Mouse (Mus musculus) intestine, embryonic 16.5 days (tissue): Measurements from ENCODE around the gene Kera. TPM values are rescaled to one million over a fixed set of nuclear protein-coding genes. Genes with fewer than 3 reads are reported as not detected.

Experiments
- ATAC-seq: fragments of 200-750 bp; cut with Nextera tagmentation; 2 replicates; pipeline ENCODE4 v1.8.0; 2017; ENCODE audit warnings: moderate TSS enrichment, moderate library complexity
- H3K27ac ChIP-seq: fragments of 300-500 bp; sonication (generic); 2 replicates; pipeline ENCODE4 v1.5.1; 2014; ENCODE audit warnings: mild to moderate bottlenecking, low read length
- H3K27me3 ChIP-seq: fragments of 300-500 bp; sonication (generic); replicated peaks from 2 replicates; pipeline ENCODE4 v1.6.1; 2014; ENCODE audit warnings: low read length, control low read depth, mixed read lengths; ENCODE audit not compliant: control insufficient read depth, insufficient read depth
- H3K36me3 ChIP-seq: fragments of 300-500 bp; sonication (generic); 2 replicates; pipeline ENCODE4 v1.6.1; 2014; ENCODE audit warnings: low read length, control low read depth; ENCODE audit not compliant: control insufficient read depth, insufficient read depth
- H3K4me1 ChIP-seq: fragments of 300-500 bp; sonication (generic); 2 replicates; pipeline ENCODE4 v1.6.1; 2014; ENCODE audit warnings: low read length, control low read depth, mixed read lengths; ENCODE audit not compliant: control insufficient read depth, insufficient read depth
- H3K4me2 ChIP-seq: fragments of 300-500 bp; sonication (generic); 2 replicates; pipeline ENCODE4 v1.6.1; 2014; ENCODE audit warnings: low read depth, low read length, control low read depth
- H3K4me3 ChIP-seq: fragments of 300-500 bp; sonication (generic); 2 replicates; pipeline ENCODE4 v1.5.1; 2014; ENCODE audit warnings: mild to moderate bottlenecking, low read length
- H3K9ac ChIP-seq: fragments of 300-500 bp; sonication (generic); 2 replicates; pipeline ENCODE4 v1.6.1; 2014; ENCODE audit warnings: low read depth, low read length
- H3K9me3 ChIP-seq: fragments of 300-500 bp; sonication (generic); 2 replicates; pipeline ENCODE4 v1.6.1; 2016; ENCODE audit warnings: low read length, control low read depth; ENCODE audit not compliant: control insufficient read depth
- WGBS: fragments of 180-500 bp; shearing (Covaris S2); extraction: QIAGEN DNeasy Blood & Tissue Kit; methylation state at CpG from one replicate; pipeline ENCODE4 v1.1.7; 2014; 5-methylcytosine and 5-hydroxymethylcytosine counted together
- polyA plus RNA-seq: library from polyadenylated mRNA; unstranded; fragments of >200 nt; fragmentation: Nextera tagmentation; extraction: Ambion mirVana; gene quantifications from 2 replicates; pipeline ENCODE4 v1.2.1, GENCODE M21; 2015

Kera gene
- polyA plus RNA-seq, 1 experiment from 2014 or later = 0.20 TPM

- H3K36me3 ChIP-seq = no peaks in the 10 kb centered on the region
- no peak overlapping the region for H3K4me3 ChIP-seq
- no peak overlapping the region for H3K4me2 ChIP-seq
- WGBS = 24% methylated on average over 2 of the region's 2 CpGs
- no peak overlapping the region for H3K9ac ChIP-seq
- peak; percentile 48; the same call in 1 of the 2 replicates for ATAC-seq
- H3K27me3 ChIP-seq = no peaks in the 10 kb centered on the region
- no peak overlapping the region for H3K27ac ChIP-seq
- H3K9me3 ChIP-seq = no peaks in the 10 kb centered on the region
- no peaks in the 10 kb centered on the region for H3K4me1 ChIP-seq
Measured at GRCm38 (mm10) chr10:97650334-97650733, 43.7 kb downstream of the Kera start.

- H3K4me3 ChIP-seq = no peak overlapping the region
- ATAC-seq = peak; percentile 55; the same call in 1 of the 2 replicates
- H3K9me3 ChIP-seq = no peaks in the 10 kb centered on the region
- H3K36me3 ChIP-seq = no peaks in the 10 kb centered on the region
- no peaks in the 10 kb centered on the region for H3K4me1 ChIP-seq
- no peak overlapping the region for H3K4me2 ChIP-seq
- no peak overlapping the region for H3K9ac ChIP-seq
- H3K27ac ChIP-seq = no peak overlapping the region
- H3K27me3 ChIP-seq = no peaks in the 10 kb centered on the region
- 91% methylated on average over 1 of the region's 1 CpGs for WGBS
Measured at GRCm38 (mm10) chr10:97659489-97659888, 52.8 kb downstream of the Kera start.

Other genes starting within 250 kb of the Kera start
- gene Dcn, start 127.3 kb upstream of the Kera start, polyA plus RNA-seq = 420 and 424 TPM in 2 replicates
- 221 and 239 TPM in 2 replicates for gene Lum, start 41.8 kb upstream of the Kera start, polyA plus RNA-seq
- gene Epyc, start 37.2 kb downstream of the Kera start, polyA plus RNA-seq = 0.22 and 0.24 TPM in 2 replicates
- not detected in 2 replicates for gene Ccer1, start 86.2 kb downstream of the Kera start, polyA plus RNA-seq
- gene C030005K15Rik, start 119.9 kb downstream of the Kera start, polyA plus RNA-seq = not detected in 2 replicates